Mouse (Mus musculus) CH12.LX (cell line): Measurements from ENCODE around the gene Olfr1158. TPM values are rescaled to one million over a fixed set of nuclear protein-coding genes. Genes with fewer than 3 reads are reported as not detected.

Source experiments
- DNase-seq: peaks from one replicate; pipeline ENCODE4 v3.0.0-alpha.2; 2013; ENCODE audit errors: extremely low read depth
- H3K27ac ChIP-seq: 2 replicates; pipeline ENCODE4 v1.5.1; 2012; ENCODE audit warnings: low read depth, mild to moderate bottlenecking, control low read depth, moderate library complexity; ENCODE audit not compliant: insufficient read depth
- H3K27me3 ChIP-seq: replicated peaks from 2 replicates; pipeline ENCODE3; 2012; ENCODE audit warnings: inconsistent platforms
- H3K36me3 ChIP-seq, 2 experiments: replicated peaks in 1 of 2; 2 replicates each; pipeline versions ENCODE3 to v1.6.1; 2012; ENCODE audit warnings: inconsistent platforms in 1 of 2, low read length in 1 of 2, mild to moderate bottlenecking in 1 of 2, mixed read lengths in 1 of 2, moderate library complexity in 1 of 2; ENCODE audit not compliant: control insufficient read depth in 1 of 2, insufficient read depth in 1 of 2
- H3K4me1 ChIP-seq, 2 experiments: 2 replicates each; pipeline ENCODE4 v1.6.1; 2012; ENCODE audit warnings: inconsistent platforms in 1 of 2, moderate library complexity in 1 of 2; ENCODE audit not compliant: insufficient read depth in 2 of 2, control insufficient read depth in 1 of 2
- H3K4me2 ChIP-seq: 2 replicates; pipeline ENCODE4 v1.6.1; 2012; ENCODE audit warnings: low read depth, mild to moderate bottlenecking, control low read depth; ENCODE audit not compliant: poor library complexity, insufficient read depth, severe bottlenecking
- H3K4me3 ChIP-seq, 3 experiments: fragments of 150-350 bp in 1 of 3; sonication (generic) in 1 of 3; replicated peaks in 1 of 3; 2 replicates each; pipeline versions ENCODE3 to v1.5.1; 2011 to 2012; ENCODE audit warnings: low read depth in 2 of 3, low read length in 2 of 3, mild to moderate bottlenecking in 2 of 3, moderate library complexity in 2 of 3, control low read depth in 1 of 3, improper control_type of control experiment in 1 of 3, inconsistent platforms in 1 of 3, mixed read lengths in 1 of 3; ENCODE audit not compliant: poor library complexity in 1 of 3
- H3K79me2 ChIP-seq: replicated peaks from 2 replicates; pipeline ENCODE4 v1.6.1; 2012; ENCODE audit warnings: mild to moderate bottlenecking, moderate library complexity; ENCODE audit not compliant: control insufficient read depth, poor library complexity, insufficient read depth, severe bottlenecking; ENCODE audit errors: extremely low read depth
- H3K9ac ChIP-seq: 2 replicates; pipeline ENCODE4 v1.6.1; 2012; ENCODE audit warnings: low read depth, mild to moderate bottlenecking, control low read depth, moderate library complexity; ENCODE audit not compliant: insufficient read depth
- H3K9me3 ChIP-seq: replicated peaks from 2 replicates; pipeline ENCODE3; 2012; ENCODE audit warnings: low read length, inconsistent platforms, mixed read lengths
- BHLHE40 ChIP-seq: IDR thresholded peaks from 2 replicates; pipeline ENCODE4 v1.6.1; 2011; ENCODE audit warnings: mild to moderate bottlenecking, low read depth, low read length, improper control_type of control experiment
- CHD1 ChIP-seq: IDR thresholded peaks from 2 replicates; pipeline ENCODE4 v1.6.1; 2012; ENCODE audit warnings: low read depth, low read length, improper control_type of control experiment, inconsistent platforms
- CHD2 ChIP-seq: IDR thresholded peaks from 2 replicates; pipeline ENCODE4 v1.6.1; 2011; ENCODE audit warnings: low read length, improper control_type of control experiment
- ETS1 ChIP-seq: conservative IDR thresholded peaks from 2 replicates; pipeline ENCODE4 v1.6.1; 2012; ENCODE audit warnings: low read depth, mild to moderate bottlenecking, inconsistent platforms, low read length, improper control_type of control experiment, moderate library complexity
- GABPA ChIP-seq: IDR thresholded peaks from 2 replicates; pipeline ENCODE4 v1.6.1; 2012; ENCODE audit warnings: low read depth, low read length, improper control_type of control experiment, inconsistent platforms; ENCODE audit not compliant: insufficient replicate concordance
- HCFC1 ChIP-seq: IDR thresholded peaks from 2 replicates; pipeline ENCODE4 v1.6.1; 2012; ENCODE audit warnings: low read depth, mild to moderate bottlenecking, inconsistent platforms, low read length, improper control_type of control experiment
- IRF4 ChIP-seq: IDR thresholded peaks from 2 replicates; pipeline ENCODE4 v1.6.1; 2014; ENCODE audit warnings: low read depth, mild to moderate bottlenecking, inconsistent platforms, low read length, improper control_type of control experiment
- JUND ChIP-seq: conservative IDR thresholded peaks from 2 replicates; pipeline ENCODE4 v1.6.1; 2011; ENCODE audit warnings: low read depth, low read length, improper control_type of control experiment
- MEF2A ChIP-seq: IDR thresholded peaks from 2 replicates; pipeline ENCODE4 v1.6.1; 2014; ENCODE audit warnings: low read depth, mild to moderate bottlenecking, inconsistent platforms, low read length, improper control_type of control experiment, borderline replicate concordance
- POLR2AphosphoS2 ChIP-seq: IDR thresholded peaks from 2 replicates; pipeline ENCODE4 v1.6.1; 2011; ENCODE audit warnings: low read depth, low read length, improper control_type of control experiment
- SIN3A ChIP-seq: IDR thresholded peaks from 2 replicates; pipeline ENCODE4 v1.6.1; 2012; ENCODE audit warnings: low read length, improper control_type of control experiment, inconsistent platforms
- SMC3 ChIP-seq: IDR thresholded peaks from 2 replicates; pipeline ENCODE4 v1.6.1; 2011; ENCODE audit warnings: low read depth, low read length, improper control_type of control experiment
- TCF12 ChIP-seq: IDR thresholded peaks from 2 replicates; pipeline ENCODE4 v1.6.1; 2014; ENCODE audit warnings: low read depth, mild to moderate bottlenecking, inconsistent platforms, low read length, improper control_type of control experiment
- USF1 ChIP-seq: IDR thresholded peaks from 2 replicates; pipeline ENCODE4 v1.6.1; 2014; ENCODE audit warnings: low read depth, mild to moderate bottlenecking, inconsistent platforms, low read length, improper control_type of control experiment
- USF2 ChIP-seq: conservative IDR thresholded peaks from 2 replicates; pipeline ENCODE4 v1.6.1; 2011; ENCODE audit warnings: low read depth, low read length, improper control_type of control experiment
- ZC3H11A ChIP-seq: IDR thresholded peaks from 2 replicates; pipeline ENCODE4 v1.6.1; 2012; ENCODE audit warnings: low read depth, mild to moderate bottlenecking, inconsistent platforms, low read length, improper control_type of control experiment
- ZNF384 ChIP-seq: IDR thresholded peaks from 2 replicates; pipeline ENCODE4 v1.6.1; 2012; ENCODE audit warnings: low read depth, low read length, improper control_type of control experiment, inconsistent platforms
- dilution Hi-C: fragments of 300-500 bp; cut with MboI; formaldehyde crosslinking; loops from 2 replicates; pipeline ENCODE4 v1.14.3; 2020; ENCODE audit warnings: low sequenced_read_pairs; ENCODE audit not compliant: extremely low pct_unique_long_range_greater_than_20kb, extremely low pct_ligation_motif_present
- in situ Hi-C: fragments of 300-500 bp; cut with MboI; formaldehyde crosslinking; loops from 3 replicates; pipeline ENCODE4 v1.14.3; 2019; ENCODE audit warnings: low sequenced_read_pairs, low pct_ligation_motif_present, low pct_unique_long_range_greater_than_20kb, mixed read lengths
- polyA plus RNA-seq: library from polyadenylated mRNA; unstranded; fragments of >175 nt; gene quantifications from 2 replicates; pipeline ENCODE4 v1.2.1, GENCODE M21; 2012; ENCODE audit warnings: low read depth; ENCODE audit not compliant: insufficient read length
- total RNA-seq, 2 experiments: library from RNA; depleted of rRNA; stranded (reverse); fragments of 300-350 nt in 1 of 2; fragments of >200 nt in 1 of 2; gene quantifications; 2 replicates each; pipeline ENCODE4 v1.2.3; 2012 to 2014

Olfr1158 gene
- total RNA-seq (2012; rRNA removed): not detected in 2 replicates
- not detected in 2 replicates for total RNA-seq (2014; rRNA removed)
- polyA plus RNA-seq: not detected in 2 replicates

GRCm38 (mm10) chr2:87989813-87990212 lies at the start of gene Olfr1158:
TSS of gene Olfr1158 (plus strand) at chr2:87990113.
- no peak within 1 kb of the TSS for H3K9ac ChIP-seq
- no peaks in the 10 kb centered on the region for H3K27me3 ChIP-seq
- peaks cover 11% of the 10 kb centered on the region for H3K9me3 ChIP-seq
- no peak within 1 kb of the TSS for H3K27ac ChIP-seq
- no peak within 1 kb of the TSS for H3K4me2 ChIP-seq
- dilution Hi-C loops: no loop called here
- H3K4me1 ChIP-seq: no peaks in the 10 kb centered on the region
- TF ChIP-seq MEF2A (no peak), ZC3H11A (no peak), IRF4 (no peak), ETS1 (no peak), USF2 (no peak), GABPA (no peak), USF1 (no peak), HCFC1 (no peak), TCF12 (no peak), POLR2AphosphoS2 (no peak), BHLHE40 (no peak), JUND (no peak)
- in situ Hi-C loops: no loop called here
- no peak within 1 kb of the TSS for H3K4me3 ChIP-seq
- H3K36me3 ChIP-seq: no peaks in the 10 kb centered on the region
- no peak for DNase-seq
- no peaks in the 10 kb centered on the region for H3K79me2 ChIP-seq

DNA sequence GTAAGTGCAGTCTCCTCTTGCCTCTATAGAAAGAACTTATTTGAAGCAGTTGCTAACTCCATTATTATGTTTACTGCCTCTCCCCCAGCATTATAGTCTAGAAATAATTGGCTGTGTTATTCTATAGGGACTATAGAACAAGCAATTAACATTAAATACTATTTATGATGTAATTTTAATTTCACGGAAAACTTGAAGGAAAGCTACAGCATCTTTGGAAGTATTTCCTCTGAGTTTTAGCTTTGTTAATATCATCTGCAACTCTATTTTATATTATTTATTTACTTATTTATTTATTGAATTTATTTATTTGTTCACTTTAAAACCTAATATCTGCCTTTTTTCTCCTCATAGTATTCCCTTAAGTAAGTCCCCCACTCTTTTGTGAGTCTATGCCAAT lies 44.9 kb upstream of the Olfr1158 start, which contains the start of gene Olfr1155:
Olfr1155 (minus strand) TSS at position 101 of the 400 bp plus-strand sequence.
- Histone ChIP-seq H3K27me3 (no peaks in the 10 kb centered on the region), H3K4me3 (no peak within 1 kb of the TSS)
- no peak for TF ChIP-seq GABPA
- TF ChIP-seq SMC3: no peak
- no peak for TF ChIP-seq ZNF384
- no peak for TF ChIP-seq TCF12
- TF ChIP-seq ETS1: no peak
- TF ChIP-seq CHD1: no peak
- no peak for TF ChIP-seq IRF4
- no peak for TF ChIP-seq SIN3A
- TF ChIP-seq CHD2: no peak
- TF ChIP-seq POLR2AphosphoS2: no peak
- TF ChIP-seq, all 38 proteins: peak for 0
- Histone ChIP-seq H3K9me3 (peaks cover 16% of the 10 kb centered on the region), H3K4me1 (no peaks in the 10 kb centered on the region), H3K4me2 (no peak within 1 kb of the TSS), H3K79me2 (no peaks in the 10 kb centered on the region), H3K9ac (no peak within 1 kb of the TSS), H3K36me3 (no peaks in the 10 kb centered on the region), H3K27ac (no peak within 1 kb of the TSS)
- dilution Hi-C loops (no loop called here), in situ Hi-C loops (no loop called here)
- DNase-seq: no peak
